Mouse (Mus musculus): ENCODE data around the gene Gpr4. TPM values are rescaled to one million over a fixed set of nuclear protein-coding genes. Genes with fewer than 3 reads are reported as not detected.

The Gpr4 gene
- not detected in 2 replicates for total RNA-seq (2014; fragmentation: Nextera tagmentation)
- total RNA-seq (2017) = not detected in 2 replicates

DNA sequence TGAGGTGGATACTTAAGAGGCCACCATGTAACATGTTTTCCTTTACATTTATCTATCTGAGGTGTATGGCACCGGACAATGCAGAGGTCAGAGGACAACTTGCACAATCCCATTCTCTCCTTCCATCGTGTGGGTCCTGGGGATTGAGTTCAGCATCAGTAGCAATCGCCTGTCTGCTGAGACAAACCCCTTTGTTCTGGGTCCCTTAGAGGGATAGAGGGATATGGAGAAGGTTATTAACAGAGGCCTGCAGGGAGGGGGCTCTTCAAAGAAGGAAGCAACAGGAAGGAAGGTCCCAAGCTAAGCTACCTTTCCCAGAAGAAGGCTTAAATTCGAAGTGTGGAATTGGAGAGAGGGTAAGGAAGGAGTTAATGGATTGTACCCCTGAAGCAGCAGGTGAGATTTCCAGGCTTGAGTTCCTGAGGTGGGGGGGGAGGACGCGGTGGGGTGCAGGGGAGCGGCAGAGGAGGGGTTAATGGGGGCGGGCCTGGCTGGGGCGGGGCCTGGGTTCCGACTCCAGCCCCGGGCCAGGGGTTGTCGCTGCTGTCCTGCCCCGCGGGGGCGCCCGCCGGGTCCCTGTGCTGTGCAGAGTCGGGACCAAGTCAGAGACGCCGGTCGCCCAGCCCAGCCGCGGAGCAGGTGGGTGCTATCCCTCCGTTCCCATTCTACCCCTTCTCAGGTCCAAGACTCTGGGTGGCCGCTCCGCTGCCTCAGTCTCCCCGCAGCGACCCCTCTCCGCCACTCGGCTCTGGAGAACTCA lies at the start of gene Gpr4:
TSS of gene Gpr4 (plus strand) at position 543 of the 760 bp plus-strand sequence.
- ATAC-seq (replicated peaks; ENCODE audit: poor library complexity, severe bottlenecking) = peak; percentile 47

- ATAC-seq (replicated peaks; ENCODE audit: poor library complexity, severe bottlenecking) = no peak
Observed at GRCm38 (mm10) chr7:19162928-19163327, 49.4 kb upstream of the Gpr4 start.

GRCm38 (mm10) chr7:19163752-19164151 lies 48.6 kb upstream of the Gpr4 start:
- no peak for ATAC-seq (replicated peaks; ENCODE audit: poor library complexity, severe bottlenecking)

DNA sequence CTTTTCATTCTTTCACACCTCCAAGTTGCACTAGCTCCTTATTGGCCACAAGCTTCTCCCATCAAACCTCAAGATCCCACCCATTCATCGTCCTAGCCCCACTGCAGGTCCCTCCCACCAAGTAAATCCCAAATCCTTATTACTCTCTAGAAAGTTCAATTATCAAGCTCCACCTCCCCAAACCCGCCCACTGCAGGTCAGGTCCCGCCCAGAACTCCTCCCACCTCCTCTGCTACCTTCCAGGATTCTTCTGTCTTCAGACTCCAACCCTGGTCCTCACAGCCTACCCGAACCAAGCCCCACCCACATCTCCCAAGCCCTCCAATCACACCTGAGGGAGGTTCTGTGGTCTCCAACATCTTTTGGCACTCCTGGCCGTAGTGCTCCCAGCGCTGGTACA lies 48.1 kb upstream of the Gpr4 start:
- ATAC-seq (replicated peaks; ENCODE audit: poor library complexity, severe bottlenecking) = peak; percentile 40

DNA sequence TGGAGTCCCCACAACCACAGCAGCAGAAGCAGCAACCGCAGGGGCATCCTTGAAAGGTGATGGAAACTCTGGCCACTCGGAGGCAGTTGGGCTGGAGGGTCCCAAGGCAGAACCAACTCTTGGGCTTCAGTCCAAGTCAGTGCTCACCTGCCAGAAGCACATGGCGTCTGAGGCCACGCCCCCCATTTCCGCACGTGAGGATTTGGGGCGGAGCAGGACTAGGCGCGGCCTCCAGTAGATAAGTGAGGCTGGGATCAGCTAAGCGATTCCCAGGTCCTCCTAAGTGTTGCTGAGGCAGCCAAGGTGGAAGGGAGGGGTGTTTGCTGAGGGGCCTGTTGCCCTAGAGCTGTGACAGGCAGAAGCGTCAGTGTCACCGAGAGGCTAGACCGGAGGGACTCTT lies 47.4 kb upstream of the Gpr4 start:
- peak; percentile 26 for ATAC-seq (replicated peaks; ENCODE audit: poor library complexity, severe bottlenecking)

DNA sequence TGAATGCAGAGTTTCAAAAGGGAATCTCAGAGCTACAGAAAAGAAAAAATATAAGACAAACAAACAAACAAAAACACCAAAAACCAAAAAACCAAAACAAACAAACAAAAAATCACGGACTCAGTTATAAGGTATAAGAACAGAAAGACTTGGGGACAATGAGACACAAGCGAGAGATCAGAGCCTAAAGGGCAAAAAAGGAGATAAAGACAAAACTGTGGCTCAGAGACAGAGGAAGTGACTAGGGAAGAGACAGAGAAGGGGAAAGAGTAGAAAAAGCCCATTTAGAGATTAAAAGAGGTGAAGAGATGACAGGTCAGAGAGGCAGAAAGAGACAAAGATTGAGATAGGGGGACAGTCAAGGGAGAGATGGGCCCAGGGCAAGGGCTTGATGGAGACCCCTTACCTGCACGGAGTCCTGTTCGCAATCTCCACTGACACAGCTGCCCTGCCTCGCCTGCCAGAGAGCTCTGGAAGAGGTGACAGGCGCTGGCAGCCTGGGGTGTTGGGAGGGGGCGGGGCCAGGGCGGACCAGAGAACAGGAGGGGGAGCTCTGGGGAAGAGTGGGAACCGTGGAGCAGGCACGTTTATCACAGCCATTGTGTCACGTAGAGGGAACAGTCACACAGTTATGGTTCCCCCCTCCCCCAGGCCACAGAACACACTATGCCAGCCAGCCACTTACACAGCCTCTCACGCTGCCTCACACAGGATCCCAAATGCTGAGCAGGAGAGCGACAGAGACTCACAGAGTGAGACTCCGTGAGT lies 46.5 kb upstream of the Gpr4 start, which contains the start of gene Gipr:
TSS of gene Gipr (minus strand) at position 472 of the 768 bp plus-strand sequence.
- ATAC-seq (replicated peaks; ENCODE audit: poor library complexity, severe bottlenecking) = peak; percentile 38

- no peak for ATAC-seq (replicated peaks; ENCODE audit: poor library complexity, severe bottlenecking)
Observed at GRCm38 (mm10) chr7:19166990-19167389, 45.3 kb upstream of the Gpr4 start.

DNA sequence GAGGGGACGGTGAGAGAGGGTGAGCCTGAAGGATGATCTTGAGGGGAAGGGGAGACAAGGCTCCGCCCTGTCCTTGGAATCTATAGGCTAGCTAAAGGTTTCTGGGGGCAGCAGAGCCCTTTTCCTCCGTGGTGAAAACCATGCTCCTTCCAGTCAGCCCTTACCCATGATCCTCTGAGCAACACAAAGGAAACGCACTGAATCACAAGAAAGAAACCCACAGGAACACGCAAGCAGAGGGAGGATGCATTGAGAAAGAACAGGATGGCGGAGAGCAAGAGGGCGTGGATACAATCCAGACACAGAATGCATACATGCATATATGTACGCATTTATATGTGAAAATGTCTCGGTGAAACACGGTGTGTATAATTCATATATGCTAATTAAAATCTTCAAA lies 42.8 kb upstream of the Gpr4 start:
- 0 out of 2 replicates have a peak, but pooled peaks have one; percentile 26 for ATAC-seq (replicated peaks; ENCODE audit: poor library complexity, severe bottlenecking)

DNA sequence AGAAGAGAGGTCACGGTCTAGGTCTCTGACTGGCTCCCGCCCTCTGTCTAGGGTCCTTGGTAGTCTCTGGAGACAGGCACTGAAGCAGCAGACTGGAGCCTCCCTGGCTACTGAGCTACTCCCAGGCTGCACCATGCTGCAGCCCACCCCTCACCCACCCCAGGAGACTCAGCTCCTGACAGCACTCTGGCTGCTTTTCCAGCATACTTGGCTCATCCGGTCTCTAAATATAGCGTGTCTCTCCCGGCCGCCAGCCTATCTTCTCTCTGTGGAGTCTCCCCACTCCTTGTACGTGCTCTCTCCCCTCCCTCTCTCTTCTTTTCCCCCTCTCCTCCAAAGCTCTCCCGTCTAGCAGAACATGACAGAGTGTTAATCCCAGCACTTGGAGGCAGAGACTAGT lies 42.2 kb upstream of the Gpr4 start:
- ATAC-seq (replicated peaks; ENCODE audit: poor library complexity, severe bottlenecking) = no peak

DNA sequence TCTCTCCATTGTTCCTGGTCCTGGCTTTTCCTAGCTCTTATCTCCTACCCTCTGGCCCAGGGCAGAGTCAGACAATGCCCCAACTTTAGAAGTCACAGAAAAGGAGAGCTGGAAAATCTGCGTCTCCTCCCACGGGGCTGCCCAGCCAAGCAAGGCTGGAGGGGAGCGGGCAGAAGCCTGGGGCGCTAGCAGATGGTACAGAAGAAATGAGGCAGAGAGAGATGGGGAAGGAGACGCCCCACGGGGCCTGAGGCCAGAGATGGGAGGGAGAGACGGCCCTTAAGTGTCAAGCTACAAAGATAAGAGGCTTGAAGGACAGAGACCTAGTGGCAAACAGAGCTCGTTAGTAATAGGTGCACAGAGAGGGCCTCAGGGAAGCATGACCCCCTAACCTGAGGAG lies 40.5 kb upstream of the Gpr4 start:
- no peak for ATAC-seq (replicated peaks; ENCODE audit: poor library complexity, severe bottlenecking)

DNA sequence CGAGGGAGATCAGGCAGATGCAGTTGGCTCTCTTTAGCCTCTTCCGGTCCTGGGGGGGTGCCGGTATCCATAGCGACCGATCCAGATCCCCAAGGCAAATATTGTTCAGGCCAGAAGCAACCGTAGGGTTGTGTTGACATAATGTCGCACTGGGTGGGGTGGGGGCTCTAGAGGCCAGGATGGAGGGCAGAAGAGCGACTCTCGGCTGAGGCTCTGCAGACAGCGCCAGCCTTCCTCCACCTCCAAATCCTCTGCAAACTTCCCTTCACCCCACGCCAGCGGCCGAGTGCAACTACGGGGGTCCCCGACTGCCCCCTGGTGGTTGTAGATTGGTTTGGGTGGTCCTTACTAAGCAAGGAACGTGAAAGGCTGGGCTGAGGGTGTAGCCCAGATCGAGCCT lies 39.5 kb upstream of the Gpr4 start:
- peak; percentile 74 for ATAC-seq (replicated peaks; ENCODE audit: poor library complexity, severe bottlenecking)

DNA sequence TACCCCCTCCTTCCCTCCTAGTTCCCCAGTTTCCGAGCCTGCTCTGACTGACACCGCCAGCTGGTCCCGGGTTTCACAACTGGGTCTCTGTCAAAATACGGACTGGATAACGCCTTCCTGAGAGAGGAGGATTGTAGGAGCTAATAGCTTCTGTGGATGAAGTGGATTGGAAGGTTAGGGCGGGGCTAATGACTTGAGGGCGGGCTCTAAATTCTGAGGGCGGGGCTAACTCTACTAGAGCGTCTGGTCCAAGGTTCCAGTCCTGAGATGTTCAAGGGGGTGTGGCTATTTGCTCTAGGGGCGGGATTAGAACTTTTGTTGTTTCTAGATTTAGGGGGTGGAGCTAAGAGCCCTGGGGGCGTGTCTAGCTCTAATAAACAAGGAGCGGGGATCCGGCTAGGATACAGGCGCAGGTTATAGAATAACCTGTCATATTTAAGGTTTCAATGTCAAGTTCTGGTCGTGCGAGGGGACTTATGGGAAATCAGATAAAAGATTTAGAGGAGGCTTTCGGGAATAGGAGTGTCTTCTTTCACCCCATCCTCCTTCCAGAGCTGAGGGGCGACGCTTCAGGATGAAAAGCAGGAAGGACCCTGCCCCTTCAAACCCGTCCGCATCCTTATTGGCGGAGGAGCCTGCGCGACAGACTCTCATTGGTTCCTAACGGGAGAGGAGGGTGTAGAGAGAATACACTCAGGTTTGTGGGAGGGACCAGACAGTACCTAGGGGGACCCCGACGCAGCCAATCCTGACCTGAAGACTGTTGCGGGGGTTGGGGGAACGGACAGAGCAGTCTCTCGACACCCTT lies 36.4 kb upstream of the Gpr4 start, which contains the start of gene Eml2:
TSS of gene Eml2 (plus strand) at position 714 of the 808 bp plus-strand sequence.
- ATAC-seq (replicated peaks; ENCODE audit: poor library complexity, severe bottlenecking) = peak; percentile 65

DNA sequence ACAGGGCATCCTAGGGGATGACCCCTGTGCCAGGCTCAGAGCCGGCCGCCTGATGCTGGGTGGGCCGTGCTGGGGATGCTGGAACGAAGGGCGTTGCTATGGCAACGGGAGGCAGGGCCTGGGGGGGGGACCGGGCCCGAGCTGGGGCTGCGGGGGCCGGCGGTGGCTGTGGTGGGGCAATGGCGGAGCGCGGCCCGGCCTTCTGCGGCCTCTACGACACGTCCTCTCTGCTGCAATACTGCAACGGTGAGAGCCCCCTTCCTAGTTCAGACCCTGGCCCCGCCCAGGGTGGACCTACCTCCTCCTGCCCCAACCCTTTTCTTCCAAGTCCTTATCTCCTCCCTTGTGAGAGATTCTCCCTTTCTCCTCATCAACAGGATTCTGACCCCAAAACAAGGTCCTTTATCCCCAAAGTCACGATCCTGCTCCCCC lies 35.8 kb upstream of the Gpr4 start:
- 0 out of 2 replicates have a peak, but pooled peaks have one; percentile 2 for ATAC-seq (replicated peaks; ENCODE audit: poor library complexity, severe bottlenecking)

- no peak for ATAC-seq (replicated peaks; ENCODE audit: poor library complexity, severe bottlenecking)
Observed at GRCm38 (mm10) chr7:19177216-19177615, 35.1 kb upstream of the Gpr4 start.

DNA sequence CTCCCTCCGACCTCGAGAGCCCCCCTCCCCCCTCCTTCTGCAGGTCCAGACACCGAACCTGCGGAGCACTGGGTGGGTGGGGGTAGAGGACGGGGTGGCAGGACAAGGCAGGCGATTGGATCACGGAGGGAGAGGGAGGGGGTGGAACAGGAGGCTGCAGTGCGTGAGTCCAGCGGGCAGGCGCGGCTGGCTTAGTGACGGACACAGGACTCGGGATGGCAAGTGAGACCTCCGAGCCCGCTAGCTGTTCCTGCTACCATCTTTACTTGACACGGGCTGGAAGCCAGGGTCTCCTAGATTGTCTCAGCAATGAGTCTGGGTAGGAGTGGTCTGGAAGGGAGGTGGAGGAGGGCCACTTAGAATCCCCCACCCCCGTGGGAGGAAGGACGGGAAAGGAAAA lies 34.3 kb upstream of the Gpr4 start:
- ATAC-seq (replicated peaks; ENCODE audit: poor library complexity, severe bottlenecking) = no peak

DNA sequence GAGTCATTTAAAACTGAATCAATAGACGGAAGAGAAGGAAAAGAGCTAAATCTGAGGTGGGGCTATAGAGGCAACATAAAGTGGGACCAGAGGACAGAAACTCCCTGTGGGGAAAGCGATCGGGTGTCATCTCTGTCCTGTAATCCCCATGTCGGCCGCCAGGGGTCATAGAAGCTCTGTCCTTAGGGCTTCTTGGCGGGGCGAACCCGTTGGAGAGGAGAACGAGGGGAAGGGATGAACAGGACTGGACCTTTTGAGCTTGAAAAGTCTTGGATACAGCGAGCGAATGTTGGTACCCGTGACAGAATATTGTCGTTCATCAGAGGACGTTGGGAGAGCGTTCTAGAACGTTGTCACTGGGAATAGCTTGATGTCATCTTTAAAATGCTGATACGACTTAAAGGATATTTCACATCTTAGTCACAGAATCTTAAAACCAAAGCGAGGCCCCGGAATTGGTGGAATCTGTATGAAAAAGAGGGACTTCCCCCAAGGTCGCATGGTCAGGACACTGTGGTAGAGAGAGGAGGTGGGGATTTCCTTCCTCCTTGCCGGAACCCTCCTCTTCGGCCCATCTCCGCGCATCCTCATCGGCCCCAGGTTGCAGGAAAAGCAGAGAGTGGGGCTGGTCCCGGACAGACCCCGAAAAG lies 33.8 kb upstream of the Gpr4 start:
- ATAC-seq (replicated peaks; ENCODE audit: poor library complexity, severe bottlenecking) = peak; percentile 36

DNA sequence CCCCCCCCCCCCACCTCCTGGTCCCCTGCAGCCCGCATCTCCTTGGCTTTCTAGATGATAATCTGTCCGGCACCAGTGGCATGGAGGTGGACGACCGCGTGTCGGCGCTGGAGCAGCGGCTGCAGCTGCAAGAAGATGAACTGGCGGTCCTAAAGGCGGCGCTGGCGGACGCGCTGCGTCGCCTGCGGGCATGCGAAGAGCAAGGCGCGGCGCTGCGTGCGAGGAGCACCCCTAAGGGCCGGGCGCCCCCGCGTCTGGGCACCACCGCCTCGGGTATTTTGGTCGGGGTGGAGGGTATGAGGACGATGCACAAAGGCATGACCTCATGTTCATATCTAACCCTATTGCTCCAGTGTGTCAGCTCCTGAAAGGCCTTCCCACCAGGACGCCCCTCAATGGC lies 33.2 kb upstream of the Gpr4 start:
- peak; percentile 31 for ATAC-seq (replicated peaks; ENCODE audit: poor library complexity, severe bottlenecking)

DNA sequence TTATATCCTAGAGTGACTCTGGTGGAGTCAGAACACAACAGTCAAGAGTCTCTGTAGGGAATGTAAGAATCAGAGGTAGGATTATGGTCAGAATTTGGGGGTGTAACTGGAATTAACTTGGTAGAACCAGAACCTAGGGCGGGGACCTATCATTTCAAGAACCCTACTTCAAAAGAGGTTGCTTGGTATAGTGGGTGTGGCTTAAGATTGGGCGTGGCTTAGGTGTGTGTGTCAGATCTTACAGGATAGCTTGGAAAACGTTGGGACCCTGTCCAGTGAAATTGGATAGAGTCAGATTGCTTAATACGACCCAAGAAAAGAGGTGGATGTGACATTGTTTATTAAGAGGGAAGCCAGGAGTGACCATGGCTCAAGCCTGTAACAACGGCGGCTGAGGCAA lies 32.4 kb upstream of the Gpr4 start:
- no peak for ATAC-seq (replicated peaks; ENCODE audit: poor library complexity, severe bottlenecking)

- peak; percentile 43 for ATAC-seq (replicated peaks; ENCODE audit: poor library complexity, severe bottlenecking)
Observed at GRCm38 (mm10) chr7:19180862-19181429, 31.4 kb upstream of the Gpr4 start.

- no peak for ATAC-seq (replicated peaks; ENCODE audit: poor library complexity, severe bottlenecking)
Observed at GRCm38 (mm10) chr7:19184250-19184649, 28.1 kb upstream of the Gpr4 start.

Data from granulocyte monocyte progenitor cell, adult 5-6 weeks (primary cell).